Mouse (Mus musculus) lung, embryonic 15.5 days (tissue): ENCODE results near the gene Rars2. TPM values are rescaled to one million over a fixed set of nuclear protein-coding genes. Genes with fewer than 3 reads are reported as not detected.
A peak's percentile ranks its signal among the peaks of the same experiment; 100 is the strongest.
"Not testable (repeated sequence)": the region's sequence is repeated elsewhere in the genome, so short reads cannot be mapped to it uniquely, and the experiment has no call there.

Experiments
- ATAC-seq: fragments of 200-750 bp; cut with Nextera tagmentation; 2 replicates; pipeline ENCODE4 v1.8.0; 2017; ENCODE audit warnings: moderate number of reproducible peaks, borderline replicate concordance; ENCODE audit not compliant: low FRiP score, low TSS enrichment; ENCODE audit errors: extremely low read depth
- H3K27ac ChIP-seq: fragments of 300-500 bp; sonication (generic); 2 replicates; pipeline ENCODE4 v1.5.1; 2015; ENCODE audit warnings: moderate library complexity, mild to moderate bottlenecking, inconsistent platforms
- H3K27me3 ChIP-seq: fragments of 300-500 bp; sonication (generic); 2 replicates; pipeline ENCODE4 v1.6.1; 2015; ENCODE audit warnings: inconsistent platforms
- H3K36me3 ChIP-seq: fragments of 300-500 bp; sonication (generic); 2 replicates; pipeline ENCODE4 v1.6.1; 2015; ENCODE audit warnings: inconsistent platforms
- H3K4me1 ChIP-seq: fragments of 300-500 bp; sonication (generic); 2 replicates; pipeline ENCODE4 v1.6.1; 2015; ENCODE audit warnings: inconsistent platforms
- H3K4me2 ChIP-seq: fragments of 300-500 bp; sonication (generic); 2 replicates; pipeline ENCODE4 v1.6.1; 2015; ENCODE audit warnings: inconsistent platforms, mild to moderate bottlenecking, moderate library complexity
- H3K4me3 ChIP-seq: fragments of 300-500 bp; sonication (generic); 2 replicates; pipeline ENCODE4 v1.5.1; 2015; ENCODE audit warnings: mild to moderate bottlenecking, inconsistent platforms
- H3K9ac ChIP-seq: fragments of 300-500 bp; sonication (generic); 2 replicates; pipeline ENCODE4 v1.6.1; 2015; ENCODE audit warnings: inconsistent platforms
- H3K9me3 ChIP-seq: fragments of 300-500 bp; sonication (generic); 2 replicates; pipeline ENCODE4 v1.6.1; 2016; ENCODE audit warnings: inconsistent platforms
- WGBS: fragments of 180-500 bp; shearing (Covaris S2); methylation state at CpG from one replicate; pipeline ENCODE4 v1.1.7; 2015; 5-methylcytosine and 5-hydroxymethylcytosine counted together
- polyA plus RNA-seq: library from polyadenylated mRNA; unstranded; fragments of >200 nt; fragmentation: Nextera tagmentation; extraction: Ambion mirVana; gene quantifications from 2 replicates; pipeline ENCODE4 v1.2.1, GENCODE M21; 2015

The Rars2 gene
- polyA plus RNA-seq, result 60.8 and 61.0 TPM in 2 replicates

DNA sequence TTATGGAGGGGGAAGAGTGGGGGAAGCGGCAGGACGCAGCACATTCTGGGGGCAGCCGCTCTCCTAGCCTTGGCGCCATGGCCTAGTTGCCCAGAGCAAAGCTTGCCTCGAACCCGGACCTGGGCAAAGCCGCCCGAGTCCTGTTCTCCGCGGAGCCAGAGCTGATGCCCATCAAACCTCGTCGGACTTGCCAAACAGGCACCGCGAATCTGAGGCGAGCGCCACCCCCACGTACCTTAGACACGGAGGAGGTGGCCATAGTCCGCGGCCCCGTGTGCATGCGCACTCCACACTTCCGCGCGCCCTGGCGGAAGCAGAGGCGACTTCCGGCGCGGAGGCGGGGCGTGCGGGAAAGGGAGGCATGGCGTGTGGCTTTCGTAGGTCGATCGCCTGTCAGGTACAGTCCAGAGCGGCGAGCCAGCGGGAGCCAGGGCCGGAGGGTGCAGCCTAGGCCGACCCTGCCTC, at the start of gene Rars2, which contains the start of gene Orc3:
TSS of gene Rars2 (plus strand) at position 328 of the 465 bp plus-strand sequence.
TSS of gene Orc3 (minus strand) at position 315 of the 465 bp plus-strand sequence.
- H3K4me3 ChIP-seq, result peak within 1 kb of the TSS; percentile 85
- peak within 1 kb of the TSS; percentile 89 for H3K9ac ChIP-seq
- peak; percentile 99 for ATAC-seq
- H3K27me3 ChIP-seq, result no peaks in the 10 kb centered on the region
- H3K9me3 ChIP-seq, result no peaks in the 10 kb centered on the region
- WGBS, result under 1% methylated on average over 42 of the region's 42 CpGs
- peak within 1 kb of the TSS; percentile 87 for H3K27ac ChIP-seq
- H3K36me3 ChIP-seq, result peaks cover 2% of the 10 kb centered on the region; the same call in 1 of the 2 replicates
- H3K4me1 ChIP-seq, result peaks cover 22% of the 10 kb centered on the region
- H3K4me2 ChIP-seq, result peak within 1 kb of the TSS; percentile 80

- Histone ChIP-seq H3K4me2 (no peak overlapping the region), H3K27me3 (no peaks in the 10 kb centered on the region), H3K4me3 (no peak overlapping the region), H3K4me1 (no peaks in the 10 kb centered on the region), H3K27ac (no peak overlapping the region), H3K36me3 (peaks cover 57% of the 10 kb centered on the region), H3K9ac (no peak overlapping the region), H3K9me3 (no peaks in the 10 kb centered on the region)
- ATAC-seq, result no peak
- WGBS, result 82% methylated on average over 6 of the region's 6 CpGs
Observed at GRCm38 (mm10) chr4:34566226-34566625, 48.5 kb upstream of the Rars2 start.

DNA sequence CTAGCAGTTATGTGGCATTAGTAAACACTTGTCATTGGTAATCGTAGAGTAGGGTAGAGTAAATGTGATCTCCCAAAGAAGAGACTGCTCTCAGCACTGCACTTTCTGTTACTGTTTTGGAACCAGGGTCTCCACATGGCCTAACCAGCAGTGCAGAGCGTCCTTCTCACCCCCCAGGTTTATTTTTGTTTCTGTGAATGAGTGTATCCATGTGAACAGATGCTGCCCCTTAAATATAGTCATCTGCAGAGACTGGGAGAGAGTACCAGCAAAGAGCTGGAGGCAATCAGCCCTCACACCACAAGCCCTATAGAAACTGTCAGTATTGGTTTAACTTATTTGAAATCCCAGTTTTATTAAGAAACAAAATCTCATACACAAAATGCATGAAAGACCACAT, 41.9 kb upstream of the Rars2 start:
- H3K27ac ChIP-seq, result no peak overlapping the region
- no peak overlapping the region for H3K9ac ChIP-seq
- H3K27me3 ChIP-seq, result no peaks in the 10 kb centered on the region
- 68% methylated on average over 2 of the region's 2 CpGs for WGBS
- H3K4me2 ChIP-seq, result no peak overlapping the region
- H3K36me3 ChIP-seq, result peaks cover 80% of the 10 kb centered on the region
- H3K9me3 ChIP-seq, result no peaks in the 10 kb centered on the region
- ATAC-seq, result no peak
- no peaks in the 10 kb centered on the region for H3K4me1 ChIP-seq
- no peak overlapping the region for H3K4me3 ChIP-seq

GRCm38 (mm10) chr4:34577028-34577427, 37.7 kb upstream of the Rars2 start:
- no peaks in the 10 kb centered on the region for H3K27me3 ChIP-seq
- H3K4me3 ChIP-seq, result no peak overlapping the region
- no peaks in the 10 kb centered on the region for H3K9me3 ChIP-seq
- H3K36me3 ChIP-seq, result peaks cover 86% of the 10 kb centered on the region
- H3K27ac ChIP-seq, result no peak overlapping the region
- 93% methylated on average over 2 of the region's 2 CpGs for WGBS
- no peak overlapping the region for H3K4me2 ChIP-seq
- no peaks in the 10 kb centered on the region for H3K4me1 ChIP-seq
- H3K9ac ChIP-seq, result no peak overlapping the region
- ATAC-seq, result no peak

DNA sequence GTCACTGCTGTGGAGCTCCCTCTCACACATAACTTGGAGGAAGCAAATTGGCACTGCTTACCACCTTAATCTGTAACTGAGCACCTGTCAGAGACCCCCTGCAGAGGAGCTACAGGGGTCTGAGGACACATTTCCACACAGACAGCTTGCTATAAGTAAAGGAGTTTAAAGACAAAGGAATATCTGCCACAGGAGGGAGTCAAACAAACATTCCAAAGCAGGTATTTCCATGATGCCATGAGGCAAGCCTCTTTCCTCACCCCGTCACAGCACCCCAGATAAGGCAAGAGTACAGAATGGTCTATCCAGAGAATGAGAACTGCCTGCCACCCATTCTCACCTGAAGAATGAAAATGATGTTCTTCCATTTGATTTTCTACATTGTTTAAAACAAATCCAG, 35.5 kb upstream of the Rars2 start:
- no peak overlapping the region for H3K9ac ChIP-seq
- H3K27ac ChIP-seq, result no peak overlapping the region
- WGBS, result 79% methylated on average over 1 of the region's 1 CpGs
- no peaks in the 10 kb centered on the region for H3K9me3 ChIP-seq
- H3K4me3 ChIP-seq, result no peak overlapping the region
- H3K27me3 ChIP-seq, result no peaks in the 10 kb centered on the region
- ATAC-seq, result no peak
- H3K4me1 ChIP-seq, result no peaks in the 10 kb centered on the region
- H3K4me2 ChIP-seq, result no peak overlapping the region
- peaks cover 91% of the 10 kb centered on the region for H3K36me3 ChIP-seq

DNA sequence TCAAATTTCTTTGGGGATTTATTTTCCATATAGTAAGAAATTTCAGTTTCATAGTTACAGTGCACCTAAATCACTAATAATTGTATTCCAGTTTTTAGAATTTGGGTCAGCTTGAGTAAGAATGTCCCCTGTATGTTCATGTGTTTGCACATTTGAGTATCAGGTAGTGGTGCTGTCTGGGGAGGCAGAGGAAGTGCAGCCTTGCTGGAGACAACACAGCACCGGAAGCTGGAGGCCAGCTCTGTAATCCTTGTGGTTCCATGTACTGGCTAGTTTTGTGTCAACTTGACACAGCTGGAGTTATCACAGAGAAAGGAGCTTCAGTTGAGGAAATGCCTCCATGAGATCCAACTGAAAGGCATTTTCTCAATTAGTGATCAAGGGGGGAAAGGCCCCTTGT, 33.3 kb upstream of the Rars2 start:
- H3K4me1 ChIP-seq, H3K9me3 ChIP-seq, ATAC-seq, H3K27me3 ChIP-seq, H3K4me3 ChIP-seq, H3K9ac ChIP-seq, H3K27ac ChIP-seq, H3K4me2 ChIP-seq: not testable (repeated sequence)
- WGBS, result 75% methylated on average over 1 of the region's 1 CpGs
- peaks cover 81% of the 10 kb centered on the region for H3K36me3 ChIP-seq

- H3K9ac ChIP-seq, result no peak overlapping the region
- no peak overlapping the region for H3K4me3 ChIP-seq
- WGBS, result 78% methylated on average over 7 of the region's 7 CpGs
- no peaks in the 10 kb centered on the region for H3K9me3 ChIP-seq
- no peaks in the 10 kb centered on the region for H3K27me3 ChIP-seq
- no peaks in the 10 kb centered on the region for H3K4me1 ChIP-seq
- H3K4me2 ChIP-seq, result no peak overlapping the region
- ATAC-seq, result no peak
- peaks cover 78% of the 10 kb centered on the region for H3K36me3 ChIP-seq
- no peak overlapping the region for H3K27ac ChIP-seq
Observed at GRCm38 (mm10) chr4:34581990-34582389, 32.8 kb upstream of the Rars2 start.

- H3K9me3 ChIP-seq, result no peaks in the 10 kb centered on the region
- ATAC-seq, result no peak
- no peaks in the 10 kb centered on the region for H3K27me3 ChIP-seq
- H3K4me3 ChIP-seq, result no peak overlapping the region
- H3K27ac ChIP-seq, result no peak overlapping the region
- WGBS, result 61% methylated on average over 5 of the region's 5 CpGs
- no peak overlapping the region for H3K9ac ChIP-seq
- H3K4me1 ChIP-seq, result no peaks in the 10 kb centered on the region
- H3K36me3 ChIP-seq, result peaks cover 74% of the 10 kb centered on the region
- no peak overlapping the region for H3K4me2 ChIP-seq
Observed at GRCm38 (mm10) chr4:34582476-34582875, 32.3 kb upstream of the Rars2 start.

- Histone ChIP-seq H3K36me3 (peaks cover 66% of the 10 kb centered on the region), H3K9ac (no peak overlapping the region), H3K4me1 (no peaks in the 10 kb centered on the region), H3K4me2 (no peak overlapping the region), H3K4me3 (no peak overlapping the region), H3K27me3 (no peaks in the 10 kb centered on the region), H3K27ac (no peak overlapping the region), H3K9me3 (no peaks in the 10 kb centered on the region)
- ATAC-seq, result no peak
- WGBS, result 90% methylated on average over 3 of the region's 3 CpGs
Observed at GRCm38 (mm10) chr4:34583427-34583826, 31.3 kb upstream of the Rars2 start.

- Histone ChIP-seq H3K4me3 (no peak overlapping the region), H3K27me3 (no peaks in the 10 kb centered on the region), H3K9me3 (no peaks in the 10 kb centered on the region), H3K9ac (no peak overlapping the region), H3K27ac (no peak overlapping the region), H3K36me3 (peaks cover 58% of the 10 kb centered on the region), H3K4me2 (no peak overlapping the region), H3K4me1 (no peaks in the 10 kb centered on the region)
- WGBS, result 70% methylated on average over 7 of the region's 7 CpGs
- ATAC-seq, result no peak
Observed at GRCm38 (mm10) chr4:34584871-34585607, 29.7 kb upstream of the Rars2 start.

- no peak overlapping the region for H3K9ac ChIP-seq
- no peak overlapping the region for H3K27ac ChIP-seq
- ATAC-seq, result no peak
- H3K27me3 ChIP-seq, result no peaks in the 10 kb centered on the region
- WGBS, result 95% methylated on average over 6 of the region's 6 CpGs
- peaks cover 54% of the 10 kb centered on the region for H3K36me3 ChIP-seq
- no peaks in the 10 kb centered on the region for H3K9me3 ChIP-seq
- H3K4me1 ChIP-seq, result no peaks in the 10 kb centered on the region
- H3K4me3 ChIP-seq, result no peak overlapping the region
- no peak overlapping the region for H3K4me2 ChIP-seq
Observed at GRCm38 (mm10) chr4:34603123-34603522, 11.6 kb upstream of the Rars2 start.

GRCm38 (mm10) chr4:34606658-34607057, 8.1 kb upstream of the Rars2 start:
- no peaks in the 10 kb centered on the region for H3K9me3 ChIP-seq
- no peak overlapping the region for H3K4me2 ChIP-seq
- H3K36me3 ChIP-seq, result peaks cover 40% of the 10 kb centered on the region
- no peaks in the 10 kb centered on the region for H3K4me1 ChIP-seq
- no peak overlapping the region for H3K9ac ChIP-seq
- no peaks in the 10 kb centered on the region for H3K27me3 ChIP-seq
- no peak overlapping the region for H3K4me3 ChIP-seq
- 94% methylated on average over 10 of the region's 10 CpGs for WGBS
- H3K27ac ChIP-seq, result no peak overlapping the region
- ATAC-seq, result no peak
